Mouse (Mus musculus) heart, postnatal 0 days (tissue): ENCODE measurements around the gene Emc10.

Source experiments
- CTCF ChIP-seq: IDR thresholded peaks from 2 replicates; pipeline ENCODE4 v1.5.1; 2016; ENCODE audit warnings: antibody characterized with exemption, control low read depth, low read depth
- EP300 ChIP-seq: IDR thresholded peaks from 2 replicates; pipeline ENCODE4 v1.6.1; 2016; ENCODE audit warnings: antibody characterized with exemption, low read depth

DNA sequence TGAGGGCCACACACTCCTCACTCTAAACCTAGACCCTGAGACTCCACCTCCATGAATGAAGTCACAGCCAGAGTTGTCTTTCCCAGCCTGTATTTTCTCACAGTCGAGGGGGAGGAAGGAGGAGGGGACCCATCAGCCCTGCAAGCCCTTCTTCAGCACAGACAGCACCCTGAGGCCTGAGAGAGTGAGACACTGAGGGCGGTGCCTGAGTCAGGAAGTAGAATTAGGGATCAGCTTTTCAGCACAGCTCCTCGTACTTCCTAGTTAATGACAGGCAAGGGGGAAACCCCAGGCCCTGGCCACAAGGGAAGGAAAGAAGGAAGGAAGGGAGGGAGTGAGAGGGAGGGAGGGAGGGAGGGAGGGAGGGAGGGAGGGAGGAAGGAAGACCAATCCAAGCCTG is 43.1 kb downstream of the Emc10 start:
- TF ChIP-seq CTCF, result no peak
- TF ChIP-seq EP300, result no peak
